Mouse (Mus musculus): ENCODE measurements around the gene Smim4. TPM values are rescaled to one million over a fixed set of nuclear protein-coding genes. Genes with fewer than 3 reads are reported as not detected.

Smim4 gene
- polyA plus RNA-seq, 1 experiment from 2014 or later = 66.5 TPM

GRCm38 (mm10) chr14:31160196-31161150, 31.7 kb upstream of the Smim4 start:
- no peak overlapping the region for H3K4me3 ChIP-seq (ENCODE audit: low read depth, low read length)
- no peaks in the 10 kb centered on the region for H3K9me3 ChIP-seq (ENCODE audit: control insufficient read depth, low read length)
- no peak for DNase-seq (ENCODE audit: low spot score)
- no peak overlapping the region for H3K27ac ChIP-seq (replicated peaks; ENCODE audit: low read depth, low read length)
- peaks cover under 1% of the 10 kb centered on the region; the same call in 1 of the 2 replicates for H3K4me1 ChIP-seq (ENCODE audit: control insufficient read depth, insufficient read depth, low read length)
- H3K4me2 ChIP-seq (ENCODE audit: low read depth, severe bottlenecking) = no peak overlapping the region
- no peaks in the 10 kb centered on the region for H3K36me3 ChIP-seq (ENCODE audit: control insufficient read depth, insufficient read depth, low read length)
- ATAC-seq (ENCODE audit: insufficient number of reproducible peaks, low FRiP score, low TSS enrichment, low read depth) = no peak
- 86% methylated on average over 27 of the region's 27 CpGs for WGBS
- H3K27me3 ChIP-seq (ENCODE audit: control insufficient read depth, insufficient read depth, low read length) = no peaks in the 10 kb centered on the region
- no peak overlapping the region for H3K9ac ChIP-seq (ENCODE audit: low read length)

GRCm38 (mm10) chr14:31145694-31146093, 16.9 kb upstream of the Smim4 start:
- WGBS = 90% methylated on average over 11 of the region's 11 CpGs
- no peak overlapping the region for H3K4me3 ChIP-seq (ENCODE audit: low read depth, low read length)
- H3K4me1 ChIP-seq (ENCODE audit: control insufficient read depth, insufficient read depth, low read length) = no peaks in the 10 kb centered on the region
- H3K27me3 ChIP-seq (ENCODE audit: control insufficient read depth, insufficient read depth, low read length) = no peaks in the 10 kb centered on the region
- DNase-seq (ENCODE audit: low spot score) (no peak), ATAC-seq (ENCODE audit: insufficient number of reproducible peaks, low FRiP score, low TSS enrichment, low read depth) (no peak)
- no peak overlapping the region for H3K4me2 ChIP-seq (ENCODE audit: low read depth, severe bottlenecking)
- H3K9me3 ChIP-seq (ENCODE audit: control insufficient read depth, low read length) = no peaks in the 10 kb centered on the region
- H3K9ac ChIP-seq (ENCODE audit: low read length) = no peak overlapping the region
- peaks cover 12% of the 10 kb centered on the region for H3K36me3 ChIP-seq (ENCODE audit: control insufficient read depth, insufficient read depth, low read length)
- H3K27ac ChIP-seq (replicated peaks; ENCODE audit: low read depth, low read length) = no peak overlapping the region

DNA sequence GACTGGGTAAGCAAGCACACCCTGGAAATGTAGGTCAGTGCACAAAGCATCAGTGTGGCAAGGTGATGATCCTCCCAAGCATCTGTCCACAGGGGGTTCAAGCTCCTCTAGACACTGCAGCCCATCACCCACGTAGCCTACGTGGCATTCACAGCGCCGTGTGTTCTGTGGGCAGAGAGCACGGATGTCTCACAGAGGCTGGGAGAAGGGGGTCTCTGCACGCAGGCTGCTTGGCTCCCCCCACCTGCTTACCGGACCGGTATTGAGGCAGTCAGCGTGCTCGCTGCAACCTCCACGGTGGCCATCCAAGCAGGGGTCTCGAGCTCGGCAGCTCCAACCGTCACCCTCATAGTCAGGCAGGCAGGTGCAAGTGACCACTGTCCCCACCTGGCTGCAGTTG, 12.3 kb upstream of the Smim4 start:
- DNase-seq (ENCODE audit: low spot score) (no peak), ATAC-seq (ENCODE audit: insufficient number of reproducible peaks, low FRiP score, low TSS enrichment, low read depth) (no peak)
- WGBS = 97% methylated on average over 14 of the region's 14 CpGs
- no peak overlapping the region; the same call in 1 of the 2 replicates for H3K4me3 ChIP-seq (ENCODE audit: low read depth, low read length)
- no peaks in the 10 kb centered on the region for H3K27me3 ChIP-seq (ENCODE audit: control insufficient read depth, insufficient read depth, low read length)
- no peaks in the 10 kb centered on the region for H3K4me1 ChIP-seq (ENCODE audit: control insufficient read depth, insufficient read depth, low read length)
- no peak overlapping the region for H3K4me2 ChIP-seq (ENCODE audit: low read depth, severe bottlenecking)
- H3K27ac ChIP-seq (replicated peaks; ENCODE audit: low read depth, low read length) = no peak overlapping the region
- H3K9me3 ChIP-seq (ENCODE audit: control insufficient read depth, low read length) = no peaks in the 10 kb centered on the region
- H3K9ac ChIP-seq (ENCODE audit: low read length) = no peak overlapping the region
- H3K36me3 ChIP-seq (ENCODE audit: control insufficient read depth, insufficient read depth, low read length) = peaks cover 44% of the 10 kb centered on the region

DNA sequence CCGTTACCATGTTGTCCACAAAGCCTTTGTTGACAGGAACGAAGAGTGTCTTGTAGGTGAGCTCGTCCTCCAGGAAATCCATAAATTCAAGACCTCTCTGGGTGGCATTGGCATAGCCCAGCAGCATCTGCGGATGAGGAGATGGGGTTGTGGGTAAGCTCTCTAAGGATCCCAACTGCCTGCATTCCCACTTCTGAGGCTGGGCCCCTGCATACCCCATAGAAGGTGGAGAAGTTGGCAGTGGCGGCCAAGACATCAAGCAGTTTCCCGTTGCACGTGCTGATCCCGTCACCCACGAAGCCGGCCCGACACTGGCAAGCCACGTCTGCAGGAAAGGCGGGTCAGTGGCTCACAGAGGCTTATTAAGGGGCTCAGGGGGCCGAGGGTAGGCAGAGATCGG, 11.4 kb upstream of the Smim4 start:
- WGBS = 93% methylated on average over 15 of the region's 15 CpGs
- H3K27ac ChIP-seq (replicated peaks; ENCODE audit: low read depth, low read length) = no peak overlapping the region
- H3K9ac ChIP-seq (ENCODE audit: low read length) = no peak overlapping the region
- DNase-seq (ENCODE audit: low spot score) (no peak), ATAC-seq (ENCODE audit: insufficient number of reproducible peaks, low FRiP score, low TSS enrichment, low read depth) (no peak)
- H3K4me1 ChIP-seq (ENCODE audit: control insufficient read depth, insufficient read depth, low read length) = no peaks in the 10 kb centered on the region
- H3K27me3 ChIP-seq (ENCODE audit: control insufficient read depth, insufficient read depth, low read length) = no peaks in the 10 kb centered on the region
- peaks cover 51% of the 10 kb centered on the region for H3K36me3 ChIP-seq (ENCODE audit: control insufficient read depth, insufficient read depth, low read length)
- H3K9me3 ChIP-seq (ENCODE audit: control insufficient read depth, low read length) = no peaks in the 10 kb centered on the region
- no peak overlapping the region for H3K4me2 ChIP-seq (ENCODE audit: low read depth, severe bottlenecking)
- no peak overlapping the region for H3K4me3 ChIP-seq (ENCODE audit: low read depth, low read length)

GRCm38 (mm10) chr14:31139666-31140065, 10.9 kb upstream of the Smim4 start:
- peaks cover 51% of the 10 kb centered on the region for H3K36me3 ChIP-seq (ENCODE audit: control insufficient read depth, insufficient read depth, low read length)
- no peaks in the 10 kb centered on the region for H3K4me1 ChIP-seq (ENCODE audit: control insufficient read depth, insufficient read depth, low read length)

DNA sequence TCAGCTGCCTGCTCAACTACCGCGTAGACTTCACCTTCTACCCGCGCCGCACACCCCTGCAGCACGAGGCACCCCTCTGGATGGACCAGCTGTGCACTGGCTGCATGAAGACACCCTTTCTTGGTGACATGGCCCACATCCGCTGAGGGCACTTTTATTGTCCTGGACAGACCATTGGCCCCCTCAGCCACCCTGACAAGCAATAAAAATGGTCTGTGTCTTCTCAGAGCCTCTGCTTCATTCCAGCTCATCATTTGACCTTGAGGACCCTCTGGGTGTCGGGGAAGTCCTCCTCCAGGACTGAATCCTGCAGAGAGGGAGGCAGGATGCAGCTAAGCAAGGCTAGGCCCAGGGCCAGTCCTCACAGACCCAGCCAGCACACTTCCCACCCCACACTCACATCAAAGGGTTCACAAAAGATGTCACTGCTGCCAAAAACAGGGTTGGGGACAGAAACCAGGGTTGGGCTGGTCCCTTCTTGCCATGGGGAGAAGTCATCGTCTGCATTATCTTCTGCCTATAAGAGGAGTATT, 10.2 kb upstream of the Smim4 start:
- DNase-seq (ENCODE audit: low spot score) = no peak
- WGBS = 92% methylated on average over 9 of the region's 9 CpGs
- H3K4me2 ChIP-seq (ENCODE audit: low read depth, severe bottlenecking) = no peak overlapping the region
- no peaks in the 10 kb centered on the region for H3K27me3 ChIP-seq (ENCODE audit: control insufficient read depth, insufficient read depth, low read length)
- H3K4me1 ChIP-seq (ENCODE audit: control insufficient read depth, insufficient read depth, low read length) = no peaks in the 10 kb centered on the region
- no peak overlapping the region for H3K9ac ChIP-seq (ENCODE audit: low read length)
- H3K9me3 ChIP-seq (ENCODE audit: control insufficient read depth, low read length) = no peaks in the 10 kb centered on the region
- H3K4me3 ChIP-seq (ENCODE audit: low read depth, low read length) = no peak overlapping the region
- no peak overlapping the region for H3K27ac ChIP-seq (replicated peaks; ENCODE audit: low read depth, low read length)
- peaks cover 52% of the 10 kb centered on the region for H3K36me3 ChIP-seq (ENCODE audit: control insufficient read depth, insufficient read depth, low read length)
- no peak for ATAC-seq (ENCODE audit: insufficient number of reproducible peaks, low FRiP score, low TSS enrichment, low read depth)

More at GRCm38 (mm10) chr14:31139666-31140065, 10.9 kb upstream of the Smim4 start:
- Histone ChIP-seq H3K4me2 (ENCODE audit: low read depth, severe bottlenecking) (no peak overlapping the region), H3K9me3 (ENCODE audit: control insufficient read depth, low read length) (no peaks in the 10 kb centered on the region), H3K4me3 (ENCODE audit: low read depth, low read length) (no peak overlapping the region), H3K27me3 (ENCODE audit: control insufficient read depth, insufficient read depth, low read length) (no peaks in the 10 kb centered on the region), H3K27ac (replicated peaks; ENCODE audit: low read depth, low read length) (no peak overlapping the region), H3K9ac (ENCODE audit: low read length) (no peak overlapping the region)
- ATAC-seq (ENCODE audit: insufficient number of reproducible peaks, low FRiP score, low TSS enrichment, low read depth) (no peak), DNase-seq (ENCODE audit: low spot score) (no peak)
- 92% methylated on average over 12 of the region's 12 CpGs for WGBS

- Histone ChIP-seq H3K27me3 (ENCODE audit: control insufficient read depth, insufficient read depth, low read length) (no peaks in the 10 kb centered on the region), H3K4me2 (ENCODE audit: low read depth, severe bottlenecking) (no peak overlapping the region), H3K9ac (ENCODE audit: low read length) (no peak overlapping the region), H3K9me3 (ENCODE audit: control insufficient read depth, low read length) (no peaks in the 10 kb centered on the region), H3K27ac (replicated peaks; ENCODE audit: low read depth, low read length) (no peak overlapping the region), H3K4me3 (ENCODE audit: low read depth, low read length) (no peak overlapping the region), H3K4me1 (ENCODE audit: control insufficient read depth, insufficient read depth, low read length) (no peaks in the 10 kb centered on the region), H3K36me3 (ENCODE audit: control insufficient read depth, insufficient read depth, low read length) (peaks cover 53% of the 10 kb centered on the region)
- 92% methylated on average over 18 of the region's 35 CpGs for WGBS
- no peak for DNase-seq (ENCODE audit: low spot score)
- ATAC-seq (ENCODE audit: insufficient number of reproducible peaks, low FRiP score, low TSS enrichment, low read depth) = no peak
Measured at GRCm38 (mm10) chr14:31138219-31138896, 9.6 kb upstream of the Smim4 start.

- Histone ChIP-seq H3K36me3 (ENCODE audit: control insufficient read depth, insufficient read depth, low read length) (peaks cover 53% of the 10 kb centered on the region), H3K27me3 (ENCODE audit: control insufficient read depth, insufficient read depth, low read length) (no peaks in the 10 kb centered on the region), H3K9ac (ENCODE audit: low read length) (no peak overlapping the region), H3K4me2 (ENCODE audit: low read depth, severe bottlenecking) (no peak overlapping the region), H3K4me3 (ENCODE audit: low read depth, low read length) (no peak overlapping the region), H3K27ac (replicated peaks; ENCODE audit: low read depth, low read length) (no peak overlapping the region), H3K4me1 (ENCODE audit: control insufficient read depth, insufficient read depth, low read length) (no peaks in the 10 kb centered on the region), H3K9me3 (ENCODE audit: control insufficient read depth, low read length) (no peaks in the 10 kb centered on the region)
- WGBS = 92% methylated on average over 11 of the region's 11 CpGs
- DNase-seq (ENCODE audit: low spot score) (no peak), ATAC-seq (ENCODE audit: insufficient number of reproducible peaks, low FRiP score, low TSS enrichment, low read depth) (no peak)
Measured at GRCm38 (mm10) chr14:31137791-31138190, 9.0 kb upstream of the Smim4 start.
